Mouse (Mus musculus) spleen, adult 2 months (tissue): ENCODE results near the gene Mdm4. TPM values are rescaled to one million over a fixed set of nuclear protein-coding genes. Genes with fewer than 3 reads are reported as not detected.
"Not testable (repeated sequence)": the region's sequence is repeated elsewhere in the genome, so short reads cannot be mapped to it uniquely, and the experiment has no call there.

Source experiments
- DNase-seq, 2 experiments: peaks; one replicate each; pipeline versions ENCODE4 v3.0.0 to v3.0.0-alpha.2; 2012 to 2021; ENCODE audit warnings: low spot score in 2 of 2, low read depth in 1 of 2
- H3K27ac ChIP-seq: fragments of 200-500 bp; 2 replicates; pipeline ENCODE4 v1.5.1; 2012; ENCODE audit warnings: low read length, inconsistent platforms; ENCODE audit not compliant: insufficient read depth
- H3K27me3 ChIP-seq: fragments of 200-500 bp; 2 replicates; pipeline ENCODE4 v1.6.1; 2012; ENCODE audit warnings: mild to moderate bottlenecking, moderate library complexity, low read length, inconsistent platforms; ENCODE audit not compliant: control insufficient read depth, insufficient read depth
- H3K36me3 ChIP-seq: fragments of 200-500 bp; 2 replicates; pipeline ENCODE4 v1.6.1; 2012; ENCODE audit warnings: mild to moderate bottlenecking, low read length, inconsistent platforms; ENCODE audit not compliant: control insufficient read depth, insufficient read depth
- H3K4me1 ChIP-seq: fragments of 200-500 bp; 2 replicates; pipeline ENCODE4 v1.6.1; 2011; ENCODE audit warnings: inconsistent platforms; ENCODE audit not compliant: control insufficient read depth, insufficient read depth, insufficient read length
- H3K4me3 ChIP-seq: fragments of 200-500 bp; 2 replicates; pipeline ENCODE4 v1.5.1; 2011; ENCODE audit warnings: mild to moderate bottlenecking, inconsistent platforms; ENCODE audit not compliant: insufficient read depth, insufficient read length; ENCODE audit errors: extremely low read depth
- CTCF ChIP-seq: fragments of 200-500 bp; IDR thresholded peaks from 2 replicates; pipeline ENCODE4 v1.5.1; 2011; ENCODE audit warnings: mild to moderate bottlenecking, inconsistent platforms; ENCODE audit not compliant: insufficient read depth, insufficient read length, insufficient replicate concordance; ENCODE audit errors: extremely low read depth
- POLR2A ChIP-seq: fragments of 200-500 bp; IDR thresholded peaks from 2 replicates; pipeline ENCODE4 v1.6.1; 2011; ENCODE audit warnings: low read depth, low read length, inconsistent platforms
- WGBS: fragments of 180-500 bp; shearing (Covaris S2); methylation state at CpG from one replicate; pipeline ENCODE4 v1.1.7; 2018; 5-methylcytosine and 5-hydroxymethylcytosine counted together
- polyA plus RNA-seq: library from polyadenylated mRNA; depleted of rRNA; stranded (reverse); fragments of >200 nt; gene quantifications from 2 replicates; pipeline ENCODE4 v1.2.3, GENCODE M21; 2012

Gene Mdm4
- polyA plus RNA-seq, 1 experiment: 39.3 TPM

- no peak; the same call in 1 of the 2 replicates for TF ChIP-seq POLR2A
- peak; percentile 30; the same call in 1 of the 2 replicates for TF ChIP-seq CTCF
- under 1% methylated on average over 65 of the region's 71 CpGs for WGBS
- peak overlapping the region; percentile 85 for H3K27ac ChIP-seq
- no peaks in the 10 kb centered on the region for H3K36me3 ChIP-seq
- peaks cover 2% of the 10 kb centered on the region; the same call in 1 of the 2 replicates for H3K27me3 ChIP-seq
- DNase-seq: peak in 1 of 2 experiments; percentile 73
- H3K4me3 ChIP-seq: peak overlapping the region; percentile 70
- peaks cover 9% of the 10 kb centered on the region; the same call in 1 of the 2 replicates for H3K4me1 ChIP-seq
Measured at GRCm38 (mm10) chr1:133045861-133046440, 15.6 kb upstream of the Mdm4 start.

- DNase-seq: no peak
- peaks cover 2% of the 10 kb centered on the region; the same call in 1 of the 2 replicates for H3K27me3 ChIP-seq
Measured at GRCm38 (mm10) chr1:133045011-133045860, 14.9 kb upstream of the Mdm4 start, which contains the start of gene Pik3c2b. Gene Pik3c2b, plus strand, starts transcription at chr1:133045667.

GRCm38 (mm10) chr1:133039505-133039949 lies 9.2 kb upstream of the Mdm4 start:
- 5% methylated on average over 4 of the region's 4 CpGs for WGBS
- H3K4me1 ChIP-seq: no peaks in the 10 kb centered on the region
- peak; percentile 45 to 80 for DNase-seq

More at GRCm38 (mm10) chr1:133045011-133045860, 14.9 kb upstream of the Mdm4 start, which contains the start of gene Pik3c2b:
- peak within 1 kb of the TSS; percentile 85 for H3K27ac ChIP-seq
- WGBS: 11% methylated on average over 15 of the region's 15 CpGs
- no peaks in the 10 kb centered on the region for H3K36me3 ChIP-seq
- no peak for TF ChIP-seq POLR2A
- no peak for TF ChIP-seq CTCF
- peak within 1 kb of the TSS; percentile 70 for H3K4me3 ChIP-seq
- peaks cover 9% of the 10 kb centered on the region; the same call in 1 of the 2 replicates for H3K4me1 ChIP-seq

GRCm38 (mm10) chr1:133034682-133035081 lies 4.3 kb upstream of the Mdm4 start:
- H3K4me1 ChIP-seq, H3K4me3 ChIP-seq, H3K27me3 ChIP-seq, DNase-seq, H3K36me3 ChIP-seq, H3K27ac ChIP-seq: not testable (repeated sequence)
- 84% methylated on average over 7 of the region's 7 CpGs for WGBS

More at GRCm38 (mm10) chr1:133039505-133039949, 9.2 kb upstream of the Mdm4 start:
- H3K27ac ChIP-seq: no peak overlapping the region
- H3K27me3 ChIP-seq: no peaks in the 10 kb centered on the region
- TF ChIP-seq POLR2A: no peak
- peak; percentile 46; the same call in 1 of the 2 replicates for TF ChIP-seq CTCF
- H3K36me3 ChIP-seq: no peaks in the 10 kb centered on the region
- no peak overlapping the region for H3K4me3 ChIP-seq

GRCm38 (mm10) chr1:133034091-133034460 lies 3.7 kb upstream of the Mdm4 start:
- Histone ChIP-seq H3K36me3 (no peaks in the 10 kb centered on the region), H3K27ac (0 out of 2 replicates have a peak overlapping the region, but pooled peaks have one; percentile 79), H3K27me3 (no peaks in the 10 kb centered on the region), H3K4me1 (peaks cover 3% of the 10 kb centered on the region; the same call in 1 of the 2 replicates), H3K4me3 (0 out of 2 replicates have a peak overlapping the region, but pooled peaks have one; percentile 59)
- DNase-seq: no peak
- no peak for TF ChIP-seq CTCF
- TF ChIP-seq POLR2A: no peak
- 14% methylated on average over 11 of the region's 11 CpGs for WGBS

- Histone ChIP-seq H3K27me3 (no peaks in the 10 kb centered on the region), H3K36me3 (no peaks in the 10 kb centered on the region), H3K4me3 (peak overlapping the region; percentile 59), H3K4me1 (peaks cover 3% of the 10 kb centered on the region; the same call in 1 of the 2 replicates), H3K27ac (peak overlapping the region; percentile 79)
- TF ChIP-seq POLR2A (no peak), CTCF (no peak)
- WGBS: 2% methylated on average over 28 of the region's 28 CpGs
- DNase-seq: peak in 1 of 2 experiments; percentile 37
Measured at GRCm38 (mm10) chr1:133033316-133034090, 3.1 kb upstream of the Mdm4 start.
